Mouse (Mus musculus): ENCODE measurements around the gene AL732309.1.

- TF ChIP-seq POLR2A (IDR thresholded peaks at IDR 0.05; ENCODE audit: control insufficient read depth, low read depth, low read length) (no peak), CTCF (IDR thresholded peaks at IDR 0.05; ENCODE audit: control insufficient read depth, insufficient read depth, insufficient replicate concordance, low read depth, low read length) (no peak)
Measured at GRCm38 (mm10) chr2:25266720-25267119, 20.1 kb upstream of the AL732309.1 start.

All from testis, adult 2 months (tissue).